Mouse (Mus musculus): ENCODE data around the gene Iqgap1.

GRCm38 (mm10) chr7:80773834-80774614 is 51.8 kb downstream of the Iqgap1 start:
- no peak for TF ChIP-seq POLR2A (IDR thresholded peaks at IDR 0.05; ENCODE audit: borderline replicate concordance, control insufficient read depth, low read depth, low read length)
- TF ChIP-seq CTCF (IDR thresholded peaks at IDR 0.05; ENCODE audit: control insufficient read depth, insufficient read depth, low read length): no peak

Measured in bone marrow, adult 2 months (tissue).